Mouse (Mus musculus) myocyte (in vitro differentiated cells): ENCODE results near the gene Zdhhc5. TPM values are rescaled to one million over a fixed set of nuclear protein-coding genes. Genes with fewer than 3 reads are reported as not detected.
"Not testable (repeated sequence)": the region's sequence is repeated elsewhere in the genome, so short reads cannot be mapped to it uniquely, and the experiment has no call there.

Experiments used
- H3K27me3 ChIP-seq: one replicate; pipeline ENCODE4 v1.6.1; 2011; ENCODE audit not compliant: control insufficient read depth, insufficient read depth, insufficient read length
- H3K36me3 ChIP-seq: one replicate; pipeline ENCODE4 v1.6.1; 2011; ENCODE audit not compliant: control insufficient read depth, insufficient read depth
- H3K4me2 ChIP-seq: one replicate; pipeline ENCODE4 v1.6.1; 2011; ENCODE audit warnings: low read depth, control low read depth
- H3K4me3 ChIP-seq: one replicate; pipeline ENCODE4 v1.5.1; 2011; ENCODE audit warnings: mild to moderate bottlenecking, control low read depth, moderate library complexity
- H3K79me2 ChIP-seq: one replicate; pipeline ENCODE4 v1.6.1; 2011; ENCODE audit not compliant: control insufficient read depth, insufficient read depth
- H3ac ChIP-seq: one replicate; pipeline ENCODE4 v1.6.1; 2011; ENCODE audit not compliant: control insufficient read depth, insufficient read length
- CEBPB ChIP-seq: IDR thresholded peaks from 2 replicates; pipeline ENCODE4 v1.6.1; 2011; ENCODE audit warnings: mild to moderate bottlenecking, moderate library complexity; ENCODE audit not compliant: poor library complexity, insufficient read depth, severe bottlenecking
- E2F4 ChIP-seq: IDR thresholded peaks from one replicate; pipeline ENCODE4 v1.6.1; 2011; ENCODE audit warnings: mild to moderate bottlenecking, control low read depth, moderate library complexity; ENCODE audit not compliant: insufficient read depth
- MAX ChIP-seq: IDR thresholded peaks from one replicate; pipeline ENCODE4 v1.6.1; 2011; ENCODE audit warnings: low read depth, mild to moderate bottlenecking, control low read depth
- MYOD1 ChIP-seq, 3 experiments: IDR thresholded peaks; one replicate each; pipeline ENCODE4 v1.6.1; 2011; ENCODE audit warnings: control low read depth in 2 of 3, low read depth in 2 of 3, mild to moderate bottlenecking in 2 of 3, moderate library complexity in 1 of 3; ENCODE audit not compliant: insufficient read length in 2 of 3, control insufficient read depth in 1 of 3
- MYOG ChIP-seq, 3 experiments: IDR thresholded peaks; one replicate each; pipeline ENCODE4 v1.6.1; 2011; ENCODE audit warnings: control low read depth in 2 of 3, low read depth in 2 of 3, mild to moderate bottlenecking in 2 of 3; ENCODE audit not compliant: insufficient read length in 2 of 3, control insufficient read depth in 1 of 3, insufficient read depth in 1 of 3
- POLR2A ChIP-seq: IDR thresholded peaks from one replicate; pipeline ENCODE4 v1.6.1; 2011; ENCODE audit warnings: low read depth, mild to moderate bottlenecking, control low read depth, moderate library complexity; ENCODE audit not compliant: insufficient read length
- POLR2AphosphoS2 ChIP-seq: IDR thresholded peaks from one replicate; pipeline ENCODE4 v1.6.1; 2011; ENCODE audit warnings: low read depth, control low read depth; ENCODE audit not compliant: insufficient read length
- REST ChIP-seq: IDR thresholded peaks from one replicate; pipeline ENCODE4 v1.6.1; 2011; ENCODE audit warnings: mild to moderate bottlenecking, control low read depth, moderate library complexity; ENCODE audit not compliant: insufficient read depth, insufficient read length
- SRF ChIP-seq: IDR thresholded peaks from one replicate; pipeline ENCODE4 v1.6.1; 2011; ENCODE audit warnings: low read depth; ENCODE audit not compliant: control insufficient read depth, insufficient read length
- TCF12 ChIP-seq: IDR thresholded peaks from one replicate; pipeline ENCODE4 v1.6.1; 2011; ENCODE audit warnings: mild to moderate bottlenecking, control low read depth; ENCODE audit not compliant: poor library complexity, insufficient read depth, severe bottlenecking
- TCF3 ChIP-seq: IDR thresholded peaks from one replicate; pipeline ENCODE4 v1.6.1; 2011; ENCODE audit warnings: low read depth, control low read depth; ENCODE audit not compliant: insufficient read length
- USF1 ChIP-seq: IDR thresholded peaks from one replicate; pipeline ENCODE4 v1.6.1; 2011; ENCODE audit warnings: low read depth, mild to moderate bottlenecking, control low read depth, moderate library complexity
- polyA plus RNA-seq: library from polyadenylated mRNA; unstranded; fragments of >200 nt; fragmentation: generic; extraction: Trizol; gene quantifications from one replicate; pipeline ENCODE4 v1.2.1, GENCODE M21; 2012; ENCODE audit warnings: missing spikeins

Gene Zdhhc5
- polyA plus RNA-seq, 1 experiment = 36.3 TPM

DNA sequence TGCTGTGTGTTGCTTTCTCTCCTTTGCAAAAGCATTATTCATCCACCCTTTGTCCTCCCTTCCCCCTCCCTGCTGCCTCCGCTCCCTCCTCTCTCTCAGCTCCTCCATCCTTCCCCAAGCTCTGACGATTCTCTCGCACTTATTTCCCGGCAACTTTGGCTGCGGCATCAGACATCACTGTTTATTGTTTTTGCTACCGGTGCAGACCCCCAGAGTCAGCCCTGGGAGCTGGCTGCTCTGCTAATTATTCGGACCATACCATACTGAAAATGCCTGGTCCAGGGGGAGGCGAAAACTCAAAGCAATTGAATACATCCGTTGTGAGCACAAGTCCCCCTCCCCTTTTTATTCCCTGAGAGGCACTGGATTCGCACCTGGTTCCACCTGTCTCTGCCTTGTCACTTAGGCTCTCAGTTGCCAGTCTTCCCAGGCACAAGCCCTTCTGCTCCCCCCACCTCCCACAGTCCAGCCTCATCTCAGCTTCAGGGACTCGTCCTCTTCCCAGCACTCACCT, 19.4 kb upstream of the Zdhhc5 start:
- Histone ChIP-seq H3K4me2 (peak overlapping the region; percentile 94), H3K27me3 (no peaks in the 10 kb centered on the region), H3K36me3 (no peaks in the 10 kb centered on the region), H3ac (no peak overlapping the region), H3K79me2 (no peaks in the 10 kb centered on the region), H3K4me3 (peak overlapping the region; percentile 15)
- TF ChIP-seq MYOD1 (IDR thresholded peaks at IDR 0.05; ENCODE audit: control insufficient read depth in 1 of 3, insufficient read length in 2 of 3, low read depth in 2 of 3) (peak in 2 of 3 experiments; percentile 64 to 70), TCF12 (no peak), POLR2AphosphoS2 (peak; percentile 43)

DNA sequence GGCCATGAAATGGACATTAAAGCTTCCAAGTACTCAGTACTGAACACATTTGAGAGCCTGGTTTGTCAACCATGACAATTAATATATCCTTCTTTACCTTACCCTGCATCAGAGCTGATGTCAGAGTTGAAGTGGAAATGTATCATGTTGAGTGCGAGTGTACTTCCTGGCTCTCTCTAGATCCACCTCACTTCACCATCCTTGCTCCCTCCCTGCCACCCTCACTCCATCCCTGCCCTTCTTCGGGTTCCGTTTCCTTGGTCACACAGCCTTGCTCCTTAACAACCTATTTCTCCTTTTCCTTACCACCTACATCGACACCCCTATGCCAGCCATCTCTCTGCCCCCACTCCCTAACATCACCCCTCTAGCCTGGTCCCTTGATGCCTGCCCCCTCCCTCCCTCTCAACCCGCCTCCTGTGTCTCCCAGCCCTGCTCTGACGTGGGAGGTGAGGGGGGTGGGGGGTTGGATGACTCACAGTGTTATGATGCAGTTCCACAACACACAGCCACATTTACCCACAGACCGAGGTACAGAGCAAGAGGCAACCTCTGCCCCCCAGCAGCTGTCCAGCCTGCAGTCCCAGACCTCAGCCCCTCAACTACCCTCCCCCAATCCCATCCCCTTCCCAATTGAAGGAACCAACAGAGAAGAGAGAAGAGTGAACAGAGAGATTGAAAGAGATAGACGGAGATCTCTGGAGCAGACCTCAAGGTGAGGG, 18.8 kb upstream of the Zdhhc5 start, which contains the start of gene Ypel4:
TSS of gene Ypel4 (plus strand) at position 480 of the 722 bp plus-strand sequence.
- H3K36me3 ChIP-seq = no peaks in the 10 kb centered on the region
- H3K79me2 ChIP-seq = no peaks in the 10 kb centered on the region
- H3K4me2 ChIP-seq = peak within 1 kb of the TSS; percentile 94
- TF ChIP-seq MYOD1 (IDR thresholded peaks at IDR 0.05; ENCODE audit: control insufficient read depth in 1 of 3, insufficient read length in 2 of 3, low read depth in 2 of 3) (peak in 2 of 3 experiments; percentile 38 to 52), POLR2A (peak; percentile 15), SRF (no peak), TCF3 (no peak), MYOG (IDR thresholded peaks at IDR 0.05; ENCODE audit: control insufficient read depth in 1 of 3, insufficient read depth in 1 of 3, insufficient read length in 2 of 3, low read depth in 2 of 3) (peak in 1 of 3 experiments; percentile 14)
- peak within 1 kb of the TSS; percentile 15 for H3K4me3 ChIP-seq
- no peak within 1 kb of the TSS for H3ac ChIP-seq
- no peaks in the 10 kb centered on the region for H3K27me3 ChIP-seq

DNA sequence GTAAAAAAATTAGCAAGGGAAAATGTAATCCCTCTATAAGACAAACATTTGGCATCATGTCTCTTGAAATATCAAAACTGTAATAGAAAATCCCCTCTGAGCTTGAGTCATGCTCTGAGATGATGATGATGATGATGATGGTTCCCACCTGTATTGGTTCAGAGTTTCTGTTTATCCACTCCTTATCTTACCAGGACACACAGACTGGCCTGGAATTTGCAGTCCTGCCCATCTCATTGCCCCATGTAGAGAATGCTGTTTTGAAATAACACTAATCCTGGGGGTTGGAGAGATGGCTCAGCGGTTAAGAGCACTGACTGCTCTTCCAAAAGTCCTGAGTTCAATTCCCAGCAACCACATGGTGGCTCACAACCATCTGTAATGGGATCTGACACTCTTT, 17.4 kb upstream of the Zdhhc5 start:
- Histone ChIP-seq H3ac (no peak overlapping the region), H3K4me3 (no peak overlapping the region), H3K27me3 (no peaks in the 10 kb centered on the region), H3K4me2 (no peak overlapping the region), H3K79me2 (no peaks in the 10 kb centered on the region), H3K36me3 (no peaks in the 10 kb centered on the region)
- TF ChIP-seq TCF12 (no peak), TCF3 (no peak), E2F4 (no peak), MYOG (IDR thresholded peaks at IDR 0.05; ENCODE audit: control insufficient read depth in 1 of 3, insufficient read depth in 1 of 3, insufficient read length in 2 of 3, low read depth in 2 of 3) (no peak), POLR2A (no peak), USF1 (no peak), MYOD1 (IDR thresholded peaks at IDR 0.05; ENCODE audit: control insufficient read depth in 1 of 3, insufficient read length in 2 of 3, low read depth in 2 of 3) (no peak), POLR2AphosphoS2 (no peak), MAX (no peak), CEBPB (no peak)

DNA sequence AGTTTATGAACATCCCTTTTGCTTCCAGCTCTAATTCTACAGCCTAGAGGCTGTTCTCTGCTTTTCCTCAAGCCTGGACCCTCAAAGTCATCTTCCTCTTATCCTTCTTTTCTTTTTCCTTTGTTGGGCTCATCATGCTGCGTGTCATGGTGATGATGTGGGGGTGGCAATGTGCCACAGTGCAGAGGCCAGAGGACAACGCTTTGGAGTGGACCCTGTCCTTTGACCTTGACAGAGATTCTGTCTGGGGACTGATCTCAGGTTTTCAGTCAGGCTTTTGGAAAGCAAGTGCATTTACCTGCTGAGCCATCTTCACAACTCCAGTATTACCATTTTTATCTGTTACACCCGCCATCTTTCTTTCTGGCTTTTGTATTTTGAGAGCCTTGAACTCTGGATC, 16.2 kb upstream of the Zdhhc5 start:
- Histone ChIP-seq H3K36me3 (no peaks in the 10 kb centered on the region), H3K27me3 (no peaks in the 10 kb centered on the region), H3K4me3 (no peak overlapping the region), H3K79me2 (peaks cover 8% of the 10 kb centered on the region), H3ac (no peak overlapping the region), H3K4me2 (no peak overlapping the region)
- no peak for TF ChIP-seq CEBPB
- TF ChIP-seq POLR2A = no peak
- TF ChIP-seq MYOD1 (IDR thresholded peaks at IDR 0.05; ENCODE audit: control insufficient read depth in 1 of 3, insufficient read length in 2 of 3, low read depth in 2 of 3) = no peak
- TF ChIP-seq MYOG (IDR thresholded peaks at IDR 0.05; ENCODE audit: control insufficient read depth in 1 of 3, insufficient read depth in 1 of 3, insufficient read length in 2 of 3, low read depth in 2 of 3) = no peak
- TF ChIP-seq TCF3 = no peak
- no peak for TF ChIP-seq POLR2AphosphoS2
- no peak for TF ChIP-seq SRF
- no peak for TF ChIP-seq MAX
- TF ChIP-seq E2F4 = no peak
- no peak for TF ChIP-seq REST
- no peak for TF ChIP-seq TCF12
- TF ChIP-seq USF1 = no peak

DNA sequence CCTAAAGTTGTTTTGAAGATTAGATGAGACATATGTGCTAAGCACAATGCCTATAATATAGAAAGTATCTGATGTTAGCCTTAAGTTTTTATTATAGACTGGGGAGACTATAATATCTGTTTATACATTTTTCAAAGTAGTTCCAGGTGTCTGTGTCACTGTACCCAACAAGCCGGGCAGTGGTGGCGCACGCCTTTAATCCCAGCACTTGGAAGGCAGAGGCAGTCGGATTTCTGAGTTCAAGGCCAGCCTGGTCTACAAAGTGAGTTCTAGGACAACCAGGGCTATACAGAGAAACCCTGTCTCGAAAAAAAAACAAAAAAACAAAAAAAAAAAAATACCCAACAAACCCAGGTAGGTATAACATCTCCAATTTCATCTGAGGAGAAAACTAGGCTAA, 13.2 kb upstream of the Zdhhc5 start:
- H3K4me2 ChIP-seq = not testable (repeated sequence)

More for the DNA sequence above, 13.2 kb upstream of the Zdhhc5 start:
- H3K4me3 ChIP-seq = peak overlapping the region; percentile 62
- H3ac ChIP-seq, H3K27me3 ChIP-seq: not testable (repeated sequence)
- peaks cover 31% of the 10 kb centered on the region for H3K79me2 ChIP-seq
- H3K36me3 ChIP-seq = peaks cover 14% of the 10 kb centered on the region
